Mouse (Mus musculus): ENCODE measurements around the gene Slc6a21.

GRCm38 (mm10) chr7:45272786-45273412, 4.4 kb upstream of the Slc6a21 start:
- TF ChIP-seq CTCF (IDR thresholded peaks at IDR 0.05; ENCODE audit: insufficient read depth, low read length), result no peak
- no peak for TF ChIP-seq POLR2A (IDR thresholded peaks at IDR 0.05; ENCODE audit: borderline replicate concordance, extremely low read depth, low read depth, low read length)

Data from lung, adult 2 months (tissue).